Mouse (Mus musculus): ENCODE measurements at regions not wholly inside any gene's neighbourhood (a gene's known extent, or its start where the extent isn't known, plus 50 kb on each side); places are given as distances from the start of the nearest gene placed in this dataset.
A peak's percentile ranks its signal among the peaks of the same experiment; 100 is the strongest.

GRCm38 (mm10) chr10:66848778-66849177 lies 247.1 kb upstream of the Jmjd1c start:
- Histone ChIP-seq H3K4me2 (replicated peaks) (no peak overlapping the region), H3K4me1 (replicated peaks) (peaks cover 3% of the 10 kb centered on the region; the same call in 1 of the 2 replicates), H3K4me3 (replicated peaks) (no peak overlapping the region), H3K9me3 (no peaks in the 10 kb centered on the region), H3K36me3 (no peaks in the 10 kb centered on the region), H3K27ac (no peak overlapping the region), H3K9ac (replicated peaks) (no peak overlapping the region), H3K27me3 (no peaks in the 10 kb centered on the region)
- 91% methylated on average over 5 of the region's 5 CpGs for WGBS
- no peak for ATAC-seq

GRCm38 (mm10) chr10:66849681-66850080 lies 246.2 kb upstream of the Jmjd1c start:
- Histone ChIP-seq H3K27ac (no peak overlapping the region), H3K4me2 (replicated peaks) (no peak overlapping the region), H3K4me1 (replicated peaks) (peaks cover 3% of the 10 kb centered on the region; the same call in 1 of the 2 replicates), H3K27me3 (no peaks in the 10 kb centered on the region), H3K36me3 (no peaks in the 10 kb centered on the region), H3K9ac (replicated peaks) (no peak overlapping the region), H3K4me3 (replicated peaks) (no peak overlapping the region), H3K9me3 (no peaks in the 10 kb centered on the region)
- no peak for ATAC-seq
- WGBS, result 64% methylated on average over 6 of the region's 6 CpGs

GRCm38 (mm10) chr10:66850972-66851478 lies 244.9 kb upstream of the Jmjd1c start:
- Histone ChIP-seq H3K4me3 (replicated peaks) (no peak overlapping the region), H3K9me3 (no peaks in the 10 kb centered on the region), H3K4me1 (replicated peaks) (peaks cover 3% of the 10 kb centered on the region; the same call in 1 of the 2 replicates), H3K36me3 (no peaks in the 10 kb centered on the region), H3K4me2 (replicated peaks) (no peak overlapping the region), H3K27ac (no peak overlapping the region), H3K27me3 (no peaks in the 10 kb centered on the region), H3K9ac (replicated peaks) (no peak overlapping the region)
- ATAC-seq, result no peak
- WGBS, result 75% methylated on average over 4 of the region's 4 CpGs

GRCm38 (mm10) chr10:66851841-66852240 lies 244.1 kb upstream of the Jmjd1c start:
- no peaks in the 10 kb centered on the region for H3K9me3 ChIP-seq
- no peak for ATAC-seq
- H3K27ac ChIP-seq, result no peak overlapping the region
- peaks cover 3% of the 10 kb centered on the region; the same call in 1 of the 2 replicates for H3K4me1 ChIP-seq (replicated peaks)
- no peak overlapping the region for H3K4me2 ChIP-seq (replicated peaks)
- no peaks in the 10 kb centered on the region for H3K36me3 ChIP-seq
- H3K9ac ChIP-seq (replicated peaks), result no peak overlapping the region
- 84% methylated on average over 5 of the region's 5 CpGs for WGBS
- no peak overlapping the region for H3K4me3 ChIP-seq (replicated peaks)
- no peaks in the 10 kb centered on the region for H3K27me3 ChIP-seq

GRCm38 (mm10) chr10:66852708-66853107 lies 243.2 kb upstream of the Jmjd1c start:
- Histone ChIP-seq H3K9ac (replicated peaks) (no peak overlapping the region), H3K4me1 (replicated peaks) (peaks cover 3% of the 10 kb centered on the region; the same call in 1 of the 2 replicates), H3K9me3 (no peaks in the 10 kb centered on the region), H3K4me2 (replicated peaks) (no peak overlapping the region), H3K36me3 (no peaks in the 10 kb centered on the region), H3K27me3 (no peaks in the 10 kb centered on the region), H3K4me3 (replicated peaks) (no peak overlapping the region), H3K27ac (no peak overlapping the region)
- 62% methylated on average over 5 of the region's 5 CpGs for WGBS
- ATAC-seq, result no peak

GRCm38 (mm10) chr10:66853258-66853657 lies 242.7 kb upstream of the Jmjd1c start:
- H3K9me3 ChIP-seq, result no peaks in the 10 kb centered on the region
- peaks cover 3% of the 10 kb centered on the region; the same call in 1 of the 2 replicates for H3K4me1 ChIP-seq (replicated peaks)
- H3K27me3 ChIP-seq, result no peaks in the 10 kb centered on the region
- H3K4me3 ChIP-seq (replicated peaks), result no peak overlapping the region
- no peak overlapping the region for H3K27ac ChIP-seq
- ATAC-seq, result peak; percentile 66; the same call in 1 of the 2 replicates
- no peak overlapping the region for H3K9ac ChIP-seq (replicated peaks)
- WGBS, result 11% methylated on average over 13 of the region's 13 CpGs
- H3K4me2 ChIP-seq (replicated peaks), result peak overlapping the region; percentile 26
- no peaks in the 10 kb centered on the region for H3K36me3 ChIP-seq

GRCm38 (mm10) chr10:66854895-66855294 lies 241.0 kb upstream of the Jmjd1c start:
- H3K4me3 ChIP-seq (replicated peaks), result no peak overlapping the region
- no peaks in the 10 kb centered on the region for H3K27me3 ChIP-seq
- no peak overlapping the region for H3K4me2 ChIP-seq (replicated peaks)
- no peak overlapping the region for H3K27ac ChIP-seq
- ATAC-seq, result no peak
- H3K4me1 ChIP-seq (replicated peaks), result peaks cover 3% of the 10 kb centered on the region; the same call in 1 of the 2 replicates
- H3K9ac ChIP-seq (replicated peaks), result no peak overlapping the region
- WGBS, result 88% methylated on average over 9 of the region's 9 CpGs
- no peaks in the 10 kb centered on the region for H3K36me3 ChIP-seq
- no peaks in the 10 kb centered on the region for H3K9me3 ChIP-seq

GRCm38 (mm10) chr10:66857330-66857729 lies 238.6 kb upstream of the Jmjd1c start:
- Histone ChIP-seq H3K4me1 (replicated peaks) (peaks cover 3% of the 10 kb centered on the region; the same call in 1 of the 2 replicates), H3K4me3 (replicated peaks) (no peak overlapping the region), H3K4me2 (replicated peaks) (no peak overlapping the region), H3K9me3 (no peaks in the 10 kb centered on the region), H3K27me3 (no peaks in the 10 kb centered on the region), H3K9ac (replicated peaks) (no peak overlapping the region), H3K36me3 (no peaks in the 10 kb centered on the region), H3K27ac (no peak overlapping the region)
- ATAC-seq, result no peak
- WGBS, result 87% methylated on average over 7 of the region's 7 CpGs

- no peak overlapping the region for H3K4me3 ChIP-seq (replicated peaks)
- no peaks in the 10 kb centered on the region for H3K9me3 ChIP-seq
- WGBS, result 78% methylated on average over 1 of the region's 1 CpGs
- H3K27me3 ChIP-seq, result no peaks in the 10 kb centered on the region
- H3K36me3 ChIP-seq, result no peaks in the 10 kb centered on the region
- H3K4me1 ChIP-seq (replicated peaks), result no peaks in the 10 kb centered on the region
- no peak overlapping the region for H3K9ac ChIP-seq (replicated peaks)
- no peak for ATAC-seq
- no peak overlapping the region for H3K4me2 ChIP-seq (replicated peaks)
- H3K27ac ChIP-seq, result no peak overlapping the region
Observed at GRCm38 (mm10) chr10:66861421-66861820, 234.5 kb upstream of the Jmjd1c start.

- ATAC-seq, result no peak
- no peaks in the 10 kb centered on the region for H3K27me3 ChIP-seq
- no peak overlapping the region for H3K4me2 ChIP-seq (replicated peaks)
- H3K36me3 ChIP-seq, result no peaks in the 10 kb centered on the region
- H3K9ac ChIP-seq (replicated peaks), result no peak overlapping the region
- H3K9me3 ChIP-seq, result no peaks in the 10 kb centered on the region
- H3K4me1 ChIP-seq (replicated peaks), result no peaks in the 10 kb centered on the region
- 75% methylated on average over 14 of the region's 14 CpGs for WGBS
- H3K27ac ChIP-seq, result no peak overlapping the region
- H3K4me3 ChIP-seq (replicated peaks), result no peak overlapping the region
Observed at GRCm38 (mm10) chr10:66864161-66864862, 231.6 kb upstream of the Jmjd1c start.

- WGBS, result 92% methylated on average over 10 of the region's 10 CpGs
- no peak for ATAC-seq
- H3K27ac ChIP-seq, result no peak overlapping the region
Observed at GRCm38 (mm10) chr10:66865010-66865582, 230.8 kb upstream of the Jmjd1c start.

GRCm38 (mm10) chr10:66871133-66871664 lies 224.7 kb upstream of the Jmjd1c start:
- Histone ChIP-seq H3K36me3 (no peaks in the 10 kb centered on the region), H3K9me3 (no peaks in the 10 kb centered on the region), H3K4me3 (replicated peaks) (no peak overlapping the region), H3K4me2 (replicated peaks) (no peak overlapping the region), H3K4me1 (replicated peaks) (no peaks in the 10 kb centered on the region), H3K27me3 (no peaks in the 10 kb centered on the region), H3K27ac (no peak overlapping the region), H3K9ac (replicated peaks) (no peak overlapping the region)
- no peak for ATAC-seq
- WGBS, result 79% methylated on average over 4 of the region's 4 CpGs

More at GRCm38 (mm10) chr10:66865010-66865582, 230.8 kb upstream of the Jmjd1c start:
- no peak overlapping the region for H3K4me2 ChIP-seq (replicated peaks)
- no peaks in the 10 kb centered on the region for H3K4me1 ChIP-seq (replicated peaks)
- H3K4me3 ChIP-seq (replicated peaks), result no peak overlapping the region
- no peaks in the 10 kb centered on the region for H3K9me3 ChIP-seq
- H3K27me3 ChIP-seq, result no peaks in the 10 kb centered on the region
- H3K9ac ChIP-seq (replicated peaks), result no peak overlapping the region
- no peaks in the 10 kb centered on the region for H3K36me3 ChIP-seq

Measured in midbrain, embryonic 13.5 days (tissue).